Mouse (Mus musculus): Measurements from ENCODE around the gene Tnfrsf13b.

- TF ChIP-seq CTCF (IDR thresholded peaks at IDR 0.05; ENCODE audit: insufficient read depth, low read length) (no peak), POLR2A (IDR thresholded peaks at IDR 0.05; ENCODE audit: borderline replicate concordance, extremely low read depth, low read depth, low read length) (no peak)
Measured at GRCm38 (mm10) chr11:61081624-61082023, 44.9 kb upstream of the Tnfrsf13b start.

Data from lung, adult 2 months (tissue).